Mouse (Mus musculus): ENCODE data around the gene Cyp4f39.

DNA sequence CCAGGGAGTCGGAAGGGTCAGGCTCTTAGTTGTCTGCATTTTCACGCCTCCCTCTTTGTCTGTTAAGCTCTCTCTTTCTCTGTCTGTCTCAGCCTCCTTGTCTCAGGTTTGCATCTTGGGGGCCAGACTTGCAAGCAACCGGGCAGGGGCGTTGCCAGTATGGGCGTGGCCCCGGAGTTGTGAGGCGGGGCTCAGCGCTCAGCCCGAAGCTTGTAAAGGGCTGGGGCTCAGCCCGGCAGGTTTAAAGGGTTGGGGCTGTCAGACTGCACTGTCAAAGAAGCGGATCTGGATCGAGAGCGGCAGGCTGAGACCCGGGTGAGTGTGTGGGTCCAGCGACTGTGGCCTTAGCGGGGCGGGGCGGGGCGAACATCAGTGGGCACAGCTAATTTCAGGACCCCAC is at the start of gene Cyp4f39:
- TF ChIP-seq CTCF (IDR thresholded peaks at IDR 0.05) (no peak), EP300 (IDR thresholded peaks at IDR 0.05) (no peak)

All from lung, postnatal 0 days (tissue).